Mouse (Mus musculus) retina, embryonic 14.5 days (tissue): ENCODE measurements around the gene Tm6sf2.

Source experiments
- DNase-seq: peaks from one replicate; pipeline ENCODE4 v3.0.0-alpha.2; 2015; ENCODE audit warnings: low spot score

The Tm6sf2 gene

GRCm38 (mm10) chr8:70089296-70089960 lies 16.7 kb downstream of the Tm6sf2 start:
- DNase-seq: no peak

GRCm38 (mm10) chr8:70092786-70093185 lies 20.1 kb downstream of the Tm6sf2 start:
- no peak for DNase-seq

DNA sequence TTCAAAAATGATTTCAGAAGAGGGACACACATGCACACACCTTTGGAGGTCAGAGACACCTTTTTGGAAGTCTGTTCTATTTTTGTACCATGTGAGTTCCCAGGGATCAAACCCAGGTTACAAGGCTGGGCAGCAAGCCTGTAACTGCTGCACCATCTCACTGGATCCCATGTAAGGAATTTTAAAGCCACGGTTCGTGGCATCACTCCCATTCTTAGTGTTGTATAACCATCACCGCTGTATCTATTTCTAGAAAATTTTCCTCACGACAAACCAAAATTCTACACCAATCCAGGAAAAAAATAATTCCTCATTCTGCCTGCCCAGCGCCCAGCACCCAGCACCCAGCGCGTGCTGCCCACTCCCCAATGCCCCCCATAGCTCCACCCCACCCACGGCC lies 26.6 kb downstream of the Tm6sf2 start:
- no peak for DNase-seq

GRCm38 (mm10) chr8:70100241-70100640 lies 27.5 kb downstream of the Tm6sf2 start:
- no peak for DNase-seq

GRCm38 (mm10) chr8:70104506-70104905 lies 31.8 kb downstream of the Tm6sf2 start:
- peak; percentile 37 for DNase-seq

DNA sequence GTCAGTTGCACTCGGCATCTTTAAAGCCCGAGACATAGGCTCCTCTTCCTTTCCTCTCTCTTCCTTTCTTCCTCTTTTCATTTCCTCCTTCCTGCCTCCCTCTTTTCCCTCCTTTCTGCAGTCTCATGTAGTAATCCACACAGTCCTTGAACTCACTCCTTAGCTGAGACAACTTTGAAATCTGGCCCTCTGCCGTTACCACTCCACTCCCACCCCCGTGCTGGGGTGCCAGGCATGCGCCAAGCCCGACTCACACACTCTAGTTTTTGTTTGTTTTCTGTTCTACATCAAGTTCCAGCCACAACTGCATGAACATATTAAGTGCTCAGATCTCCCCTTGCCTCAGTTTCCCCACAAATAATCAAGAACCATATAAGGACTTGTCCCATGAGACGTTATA lies 32.2 kb downstream of the Tm6sf2 start:
- no peak for DNase-seq

GRCm38 (mm10) chr8:70110451-70110850 lies 37.7 kb downstream of the Tm6sf2 start:
- DNase-seq: no peak

DNA sequence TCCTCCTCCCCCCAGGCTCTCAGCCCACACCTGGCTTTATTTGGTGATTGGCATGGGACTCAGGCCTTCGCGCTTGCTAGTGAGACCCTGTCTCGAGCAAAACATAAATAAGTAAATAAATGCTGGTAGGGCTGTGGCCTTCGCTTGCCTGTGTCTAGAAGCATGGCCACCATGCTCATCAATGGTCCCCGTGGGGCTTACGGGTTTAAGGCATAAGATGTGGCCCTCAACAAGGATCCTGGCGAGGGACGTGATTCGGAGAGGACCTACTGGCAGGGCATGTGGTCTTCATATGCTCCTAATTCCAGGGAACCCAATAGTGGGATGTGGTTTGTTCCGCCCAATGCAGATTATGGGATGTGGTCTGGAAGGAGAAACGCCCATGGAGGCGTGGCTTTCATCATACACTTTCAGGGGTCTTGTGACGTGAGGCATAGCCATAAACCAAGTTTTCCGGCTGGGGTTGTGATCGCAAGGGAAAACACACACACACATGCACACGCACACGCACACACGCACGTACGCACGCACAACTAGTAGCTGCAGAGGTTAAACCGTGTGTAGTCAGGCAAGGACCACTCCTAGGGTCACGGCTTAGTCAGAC lies 38.6 kb downstream of the Tm6sf2 start:
- no peak for DNase-seq

- DNase-seq: peak; percentile 36
Observed at GRCm38 (mm10) chr8:70112401-70113016, 39.8 kb downstream of the Tm6sf2 start.

DNA sequence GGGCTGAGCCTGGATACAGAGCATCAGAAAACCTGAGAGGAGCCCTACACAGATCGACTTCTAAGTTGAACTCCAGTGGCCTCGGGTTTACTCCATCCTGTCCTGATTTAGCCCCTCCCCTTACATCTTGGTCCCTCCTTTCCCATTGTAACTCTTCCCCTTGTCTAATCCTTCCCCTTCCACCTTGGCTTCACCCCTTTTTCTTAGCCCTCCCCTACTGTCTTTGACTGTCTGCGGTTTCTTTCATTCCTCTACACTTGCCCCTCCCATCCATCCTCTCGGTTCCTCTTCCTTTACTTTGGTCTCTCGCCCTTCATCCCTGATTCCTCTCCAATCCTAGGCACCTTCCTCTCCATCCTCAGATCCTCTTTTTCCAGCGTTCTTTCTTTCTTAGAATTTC lies 41.8 kb downstream of the Tm6sf2 start:
- DNase-seq: no peak

GRCm38 (mm10) chr8:70114892-70115291 lies 42.2 kb downstream of the Tm6sf2 start:
- no peak for DNase-seq

DNA sequence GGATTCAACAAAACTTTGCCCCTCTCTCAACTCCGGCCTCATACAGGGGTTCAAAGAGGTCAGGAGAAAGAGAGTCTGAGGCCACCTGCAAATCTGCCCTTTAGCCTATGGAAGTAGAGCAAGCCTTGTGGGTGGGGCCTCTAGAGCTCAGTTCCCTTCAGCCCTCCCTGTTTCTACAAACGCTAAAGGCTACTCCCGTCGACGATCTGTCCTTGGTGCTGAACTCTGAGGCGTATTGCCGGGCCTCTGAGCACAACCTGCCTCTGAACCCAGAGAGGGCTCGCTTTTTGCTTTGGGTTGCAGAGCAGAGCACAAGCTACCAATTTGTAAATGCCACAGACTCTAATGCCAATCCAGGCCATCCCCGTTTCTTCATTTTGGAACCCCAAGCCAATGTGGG lies 44.9 kb downstream of the Tm6sf2 start:
- peak; percentile 66 for DNase-seq

DNA sequence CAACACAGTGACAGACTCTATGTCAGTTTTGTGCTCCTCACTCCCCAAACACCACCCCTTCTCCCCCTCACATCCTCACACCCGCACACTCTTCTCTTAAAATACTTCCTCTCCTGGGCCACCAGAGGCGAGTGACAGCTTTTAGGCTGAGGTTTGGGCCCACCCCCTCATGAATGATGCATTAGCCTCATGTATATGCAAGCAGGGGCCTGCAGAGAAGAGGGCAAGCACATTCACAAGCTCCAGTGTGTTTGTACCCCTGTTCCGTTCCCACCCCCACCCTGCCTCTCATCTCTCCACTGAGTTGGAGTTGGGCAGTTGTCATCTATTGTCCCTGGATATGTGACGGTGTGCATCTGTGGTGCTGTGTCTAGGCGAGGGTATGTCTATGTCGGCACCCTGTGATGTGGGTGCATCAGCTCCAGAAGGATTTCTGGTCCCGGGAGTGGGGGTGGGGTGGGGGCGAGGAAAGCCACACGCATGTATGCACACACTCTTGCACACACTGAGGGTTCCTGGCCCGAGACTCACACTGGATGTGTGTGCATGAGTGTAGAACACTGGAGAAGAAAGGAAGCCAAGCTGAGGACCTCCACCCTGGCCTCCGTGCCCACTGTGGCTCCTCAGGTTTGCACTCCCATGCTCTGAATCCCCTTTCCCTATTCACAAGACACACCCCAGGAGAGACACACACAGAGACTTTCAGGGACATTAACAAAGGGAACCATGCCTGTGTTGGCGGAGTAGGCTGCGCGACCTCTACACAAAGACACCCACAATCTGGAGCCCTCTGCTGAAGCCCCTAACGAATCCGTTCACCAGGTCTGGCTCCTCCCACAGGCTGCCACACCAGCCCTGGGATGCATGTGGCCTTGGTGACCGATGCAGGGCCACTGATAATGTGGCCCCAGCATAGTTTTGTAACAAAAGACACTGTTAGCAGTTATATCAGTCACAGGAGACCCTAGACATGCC lies 46.3 kb downstream of the Tm6sf2 start:
- DNase-seq: peak; percentile 56

GRCm38 (mm10) chr8:70120667-70121066 lies 47.9 kb downstream of the Tm6sf2 start, which contains the start of gene Ncan:
Gene Ncan, minus strand, starts transcription at chr8:70120873.
- peak; percentile 92 for DNase-seq

DNA sequence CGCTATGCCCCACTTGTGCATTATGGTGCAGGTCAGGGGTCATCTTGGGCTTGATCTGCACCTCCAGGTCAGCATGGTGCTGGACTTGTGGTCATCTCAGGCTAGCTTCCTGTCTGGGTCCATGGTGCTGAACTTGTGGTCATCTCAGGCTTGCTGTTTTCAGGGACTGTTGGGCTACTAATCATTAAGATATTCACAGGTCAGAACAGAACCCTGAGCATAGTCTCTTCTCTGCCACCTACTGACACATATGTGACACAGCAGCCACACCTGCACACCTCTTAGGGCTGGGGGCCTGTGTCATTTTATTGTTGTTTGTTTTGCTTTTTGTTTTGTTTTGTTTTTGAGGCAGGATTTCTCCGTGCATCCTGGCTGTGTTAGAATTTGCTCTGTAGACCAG lies 50.1 kb downstream of the Tm6sf2 start:
- DNase-seq: peak; percentile 43

- no peak for DNase-seq
Observed at GRCm38 (mm10) chr8:70124992-70125391, 52.3 kb downstream of the Tm6sf2 start.

- no peak for DNase-seq
Observed at GRCm38 (mm10) chr8:70128435-70128834, 55.7 kb downstream of the Tm6sf2 start.

GRCm38 (mm10) chr8:70129309-70129952 lies 56.7 kb downstream of the Tm6sf2 start:
- no peak for DNase-seq
